Mouse (Mus musculus) liver, embryonic 14.5 days (tissue): ENCODE measurements around the gene Ccr2.
A peak's percentile ranks its signal among the peaks of the same experiment; 100 is the strongest.

ENCODE experiments used
- CTCF ChIP-seq: IDR thresholded peaks from 2 replicates; pipeline ENCODE4 v1.5.1; 2016; ENCODE audit warnings: antibody characterized with exemption, low read depth, control low read depth
- EP300 ChIP-seq: IDR thresholded peaks from 2 replicates; pipeline ENCODE4 v1.6.1; 2016; ENCODE audit warnings: antibody characterized with exemption, low read depth

GRCm38 (mm10) chr9:124128379-124128778 is 26.6 kb downstream of the Ccr2 start:
- TF ChIP-seq CTCF (peak; percentile 71), EP300 (no peak)
